Mouse (Mus musculus) forebrain, embryonic 16.5 days (tissue): ENCODE measurements around the gene Pwwp2b. TPM values are rescaled to one million over a fixed set of nuclear protein-coding genes. Genes with fewer than 3 reads are reported as not detected.

ENCODE experiments used
- ATAC-seq: fragments of 200-750 bp; cut with Nextera tagmentation; 2 replicates; pipeline ENCODE4 v1.8.0; 2017; ENCODE audit warnings: mild to moderate bottlenecking, moderate library complexity
- H3K27ac ChIP-seq: fragments of 300-500 bp; sonication (generic); 2 replicates; pipeline ENCODE4 v1.5.1; 2014; ENCODE audit warnings: low read length, control low read depth
- H3K27me3 ChIP-seq: fragments of 300-500 bp; sonication (generic); replicated peaks from 2 replicates; pipeline ENCODE4 v1.6.1; 2014; ENCODE audit warnings: low read length; ENCODE audit not compliant: control insufficient read depth, insufficient read depth
- H3K36me3 ChIP-seq: fragments of 300-500 bp; sonication (generic); 2 replicates; pipeline ENCODE4 v1.6.1; 2014; ENCODE audit not compliant: control insufficient read depth, insufficient read depth
- H3K4me1 ChIP-seq: fragments of 300-500 bp; sonication (generic); replicated peaks from 2 replicates; pipeline ENCODE4 v1.6.1; 2014; ENCODE audit warnings: low read length; ENCODE audit not compliant: control insufficient read depth, insufficient read depth
- H3K4me2 ChIP-seq: fragments of 300-500 bp; sonication (generic); 2 replicates; pipeline ENCODE4 v1.6.1; 2014; ENCODE audit warnings: mild to moderate bottlenecking, low read length, control low read depth
- H3K4me3 ChIP-seq: fragments of 300-500 bp; sonication (generic); replicated peaks from 2 replicates; pipeline ENCODE4 v1.5.1; 2014; ENCODE audit warnings: mild to moderate bottlenecking, low read length, control low read depth
- H3K9ac ChIP-seq: fragments of 300-500 bp; sonication (generic); replicated peaks from 2 replicates; pipeline ENCODE4 v1.6.1; 2014; ENCODE audit warnings: low read depth, low read length, control low read depth
- H3K9me3 ChIP-seq: fragments of 300-500 bp; sonication (generic); 2 replicates; pipeline ENCODE4 v1.6.1; 2016; ENCODE audit warnings: low read length; ENCODE audit not compliant: control insufficient read depth
- WGBS: fragments of 180-500 bp; shearing (Covaris S2); extraction: QIAGEN DNeasy Blood & Tissue Kit; methylation state at CpG from one replicate; pipeline ENCODE4 v1.1.7; 2014; 5-methylcytosine and 5-hydroxymethylcytosine counted together
- polyA plus RNA-seq: library from polyadenylated mRNA; unstranded; fragments of >200 nt; fragmentation: Nextera tagmentation; extraction: Ambion mirVana; gene quantifications from 2 replicates; pipeline ENCODE4 v1.2.1, GENCODE M21; 2015

The Pwwp2b gene
- polyA plus RNA-seq, 1 experiment from 2014 or later, result 7.7 TPM

DNA sequence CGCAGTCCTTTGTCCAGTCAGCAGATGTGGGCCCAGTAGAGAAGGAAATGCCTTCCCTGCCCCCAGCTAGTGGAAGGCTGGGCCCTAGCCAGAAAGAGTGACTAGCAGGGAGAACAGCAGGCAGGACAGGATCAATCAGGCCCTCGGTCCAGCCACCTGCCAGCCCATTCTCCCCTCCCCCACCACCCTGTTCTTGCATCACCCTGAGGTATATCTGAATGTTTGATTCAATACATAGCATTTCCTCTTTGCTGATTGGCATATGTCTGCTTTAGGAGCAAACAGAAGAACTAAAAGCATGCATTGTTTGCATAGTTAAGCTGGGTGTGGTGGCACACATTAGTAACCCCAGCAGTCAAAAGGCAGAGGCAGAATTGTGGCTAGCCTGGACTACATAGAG lies 32.9 kb downstream of the Pwwp2b start:
- H3K9me3 ChIP-seq, result no peaks in the 10 kb centered on the region
- H3K4me2 ChIP-seq, result no peak overlapping the region
- WGBS, result 33% methylated on average over 2 of the region's 2 CpGs
- no peaks in the 10 kb centered on the region for H3K27me3 ChIP-seq
- ATAC-seq, result no peak
- no peak overlapping the region for H3K4me3 ChIP-seq
- no peak overlapping the region for H3K27ac ChIP-seq
- no peak overlapping the region for H3K9ac ChIP-seq
- peaks cover 7% of the 10 kb centered on the region for H3K4me1 ChIP-seq
- H3K36me3 ChIP-seq, result no peaks in the 10 kb centered on the region

DNA sequence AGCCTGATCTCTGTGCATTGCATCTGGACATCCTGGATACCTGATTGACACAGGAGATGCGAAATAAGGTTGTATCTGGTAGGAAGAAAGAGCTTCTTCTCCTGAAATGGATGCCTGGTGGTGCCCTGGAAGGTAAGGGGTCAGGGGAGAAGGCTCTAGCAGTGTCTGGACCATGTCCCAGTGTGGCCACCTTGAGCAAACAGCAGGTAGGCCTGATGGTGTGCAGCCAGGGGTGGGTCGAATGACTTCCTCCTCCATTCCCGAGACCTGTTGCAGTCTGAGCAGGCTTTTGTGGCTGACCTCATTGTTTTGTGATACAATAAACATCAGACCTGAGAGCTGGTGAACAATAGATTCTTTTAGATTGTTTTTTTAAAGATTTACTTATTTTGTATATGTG lies 33.8 kb downstream of the Pwwp2b start:
- H3K27ac ChIP-seq, result no peak overlapping the region
- H3K27me3 ChIP-seq, result no peaks in the 10 kb centered on the region
- no peak overlapping the region for H3K9ac ChIP-seq
- H3K9me3 ChIP-seq, result no peaks in the 10 kb centered on the region
- H3K4me2 ChIP-seq, result no peak overlapping the region
- H3K4me3 ChIP-seq, result no peak overlapping the region
- ATAC-seq, result no peak
- no peaks in the 10 kb centered on the region for H3K36me3 ChIP-seq
- H3K4me1 ChIP-seq, result peaks cover 4% of the 10 kb centered on the region; the same call in 1 of the 2 replicates
- WGBS, result 69% methylated on average over 3 of the region's 3 CpGs

DNA sequence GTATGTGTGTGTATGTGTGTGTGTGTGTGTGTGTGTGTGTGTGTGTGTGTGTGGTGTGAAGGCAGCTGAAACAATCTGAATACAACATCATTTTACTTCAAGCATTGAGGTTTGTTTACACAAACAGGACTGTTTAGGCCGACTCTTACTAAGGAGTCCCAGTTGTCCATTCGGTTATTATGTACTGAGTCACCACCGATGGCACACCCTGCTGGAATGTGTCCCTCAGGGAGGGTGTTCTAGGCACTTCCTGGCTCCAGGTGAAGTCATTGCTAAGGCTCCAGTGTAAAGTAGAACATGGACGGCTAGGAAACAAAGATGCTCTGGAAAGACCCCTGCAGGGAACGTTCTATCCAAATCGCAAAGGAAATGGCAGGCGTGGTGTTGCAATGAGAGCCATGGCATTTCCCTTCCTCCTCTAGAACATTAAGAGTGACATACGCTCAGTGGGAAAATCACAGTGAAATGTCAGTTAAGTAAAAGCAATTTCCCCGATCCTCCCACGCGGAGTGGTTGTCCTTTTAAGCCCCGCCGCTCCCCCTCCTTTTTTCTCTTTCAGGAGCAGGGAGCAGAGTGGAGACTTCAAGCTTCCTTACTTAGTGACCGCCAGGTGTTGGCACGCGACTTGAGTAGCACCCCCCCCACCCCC lies 37.1 kb downstream of the Pwwp2b start:
- no peaks in the 10 kb centered on the region for H3K36me3 ChIP-seq
- H3K9me3 ChIP-seq, result no peaks in the 10 kb centered on the region
- no peaks in the 10 kb centered on the region for H3K27me3 ChIP-seq
- no peak for ATAC-seq
- no peaks in the 10 kb centered on the region for H3K4me1 ChIP-seq
- H3K4me2 ChIP-seq, result no peak overlapping the region
- H3K4me3 ChIP-seq, result no peak overlapping the region
- 75% methylated on average over 16 of the region's 16 CpGs for WGBS
- H3K9ac ChIP-seq, result no peak overlapping the region
- H3K27ac ChIP-seq, result no peak overlapping the region

DNA sequence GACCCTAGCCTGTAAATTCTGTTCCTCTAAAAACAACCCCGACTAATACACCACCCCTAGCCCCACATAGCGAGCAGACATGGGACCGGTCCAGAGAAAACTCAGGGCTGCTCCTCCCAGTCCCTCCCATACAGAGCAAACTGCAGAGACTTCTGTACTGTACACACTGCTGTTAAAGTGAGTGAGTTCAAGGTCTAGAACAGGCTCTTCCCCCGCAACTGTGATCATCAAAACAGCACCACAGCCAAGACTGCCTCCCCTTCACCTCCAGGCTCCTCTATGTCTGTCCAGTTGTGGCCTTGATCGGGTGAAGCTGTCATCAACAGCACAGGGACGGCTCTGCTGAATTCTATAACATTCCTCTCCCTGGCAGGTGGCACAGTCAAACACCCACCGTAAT lies 40.3 kb downstream of the Pwwp2b start:
- no peak overlapping the region for H3K4me2 ChIP-seq
- H3K4me3 ChIP-seq, result no peak overlapping the region
- no peaks in the 10 kb centered on the region for H3K27me3 ChIP-seq
- no peak overlapping the region for H3K27ac ChIP-seq
- no peaks in the 10 kb centered on the region for H3K9me3 ChIP-seq
- H3K36me3 ChIP-seq, result no peaks in the 10 kb centered on the region
- no peaks in the 10 kb centered on the region for H3K4me1 ChIP-seq
- H3K9ac ChIP-seq, result no peak overlapping the region
- ATAC-seq, result no peak
- WGBS, result 80% methylated on average over 7 of the region's 7 CpGs

DNA sequence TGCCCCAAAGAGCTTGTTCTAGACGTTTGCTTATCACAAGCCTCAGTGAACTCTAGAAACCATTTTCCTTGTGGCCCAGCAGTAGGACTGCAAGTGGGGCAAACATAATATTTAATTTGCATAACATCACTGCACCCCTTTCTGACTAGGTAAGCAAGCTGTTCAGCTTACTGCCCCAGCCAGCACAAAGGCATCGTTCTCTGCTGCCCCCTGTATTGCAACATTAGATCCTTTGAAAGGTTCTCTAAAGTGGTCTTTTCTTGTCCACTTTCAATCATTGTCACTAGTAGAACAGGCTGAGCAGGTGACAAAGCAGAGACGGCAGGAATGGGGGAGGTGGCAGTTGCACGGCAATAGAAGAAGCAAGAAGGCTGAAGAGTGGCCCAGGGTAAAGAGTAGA lies 45.1 kb downstream of the Pwwp2b start:
- Histone ChIP-seq H3K9ac (no peak overlapping the region), H3K27ac (no peak overlapping the region), H3K4me2 (no peak overlapping the region), H3K4me3 (no peak overlapping the region), H3K4me1 (no peaks in the 10 kb centered on the region), H3K36me3 (no peaks in the 10 kb centered on the region), H3K9me3 (no peaks in the 10 kb centered on the region), H3K27me3 (no peaks in the 10 kb centered on the region)
- no peak for ATAC-seq
- 35% methylated on average over 4 of the region's 4 CpGs for WGBS

DNA sequence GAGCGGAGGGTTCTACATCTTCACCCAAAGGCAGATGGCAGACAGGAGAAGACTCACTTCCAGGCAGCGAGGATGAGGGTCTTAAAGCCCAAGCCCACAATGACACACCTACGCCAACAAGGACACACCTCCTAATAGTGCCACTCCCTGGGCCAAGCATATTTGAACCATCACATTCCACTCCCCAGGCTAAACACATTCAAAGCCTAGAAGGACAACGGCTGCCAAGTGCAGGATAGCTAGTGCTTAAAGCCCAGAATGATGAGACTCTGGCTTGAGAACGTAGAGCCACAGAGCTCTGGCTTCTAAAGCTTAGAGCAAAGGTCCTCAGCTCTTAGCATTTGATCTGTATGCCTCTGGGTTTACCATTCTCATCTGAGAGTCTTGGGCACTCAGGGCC lies 45.8 kb downstream of the Pwwp2b start:
- WGBS, result 92% methylated on average over 5 of the region's 5 CpGs

DNA sequence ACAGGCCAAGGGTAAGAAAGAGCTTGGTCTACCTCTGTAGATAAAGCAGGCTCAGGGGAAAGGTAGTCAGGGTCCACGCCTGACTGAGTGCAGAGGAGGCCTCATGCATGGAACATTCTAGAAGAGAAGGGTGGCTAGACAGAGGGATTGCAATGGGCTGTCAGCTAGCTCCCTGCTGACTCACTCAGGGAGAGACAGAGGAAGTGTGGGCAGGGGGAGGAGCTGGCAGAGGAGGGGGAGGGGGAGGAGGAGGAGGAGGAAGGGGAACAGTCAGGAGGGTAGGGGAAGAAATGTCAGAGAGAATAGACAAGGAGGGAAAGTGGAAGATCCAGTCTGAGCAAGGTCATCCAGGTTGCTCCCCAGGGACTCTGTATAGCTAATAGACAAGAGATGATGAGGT lies 47.4 kb downstream of the Pwwp2b start:
- Histone ChIP-seq H3K4me2 (no peak overlapping the region), H3K4me3 (no peak overlapping the region), H3K36me3 (no peaks in the 10 kb centered on the region), H3K9ac (no peak overlapping the region), H3K27ac (no peak overlapping the region), H3K4me1 (0 out of 2 replicates have a peak, but pooled peaks cover 2% of the 10 kb centered on the region), H3K27me3 (no peaks in the 10 kb centered on the region), H3K9me3 (no peaks in the 10 kb centered on the region)
- WGBS, result 63% methylated on average over 1 of the region's 1 CpGs
- no peak for ATAC-seq

More for the DNA sequence above, 45.8 kb downstream of the Pwwp2b start:
- no peaks in the 10 kb centered on the region for H3K36me3 ChIP-seq
- ATAC-seq, result no peak
- H3K4me2 ChIP-seq, result no peak overlapping the region
- no peak overlapping the region for H3K4me3 ChIP-seq
- no peaks in the 10 kb centered on the region for H3K9me3 ChIP-seq
- H3K4me1 ChIP-seq, result no peaks in the 10 kb centered on the region
- H3K27me3 ChIP-seq, result no peaks in the 10 kb centered on the region
- H3K9ac ChIP-seq, result no peak overlapping the region
- H3K27ac ChIP-seq, result no peak overlapping the region

DNA sequence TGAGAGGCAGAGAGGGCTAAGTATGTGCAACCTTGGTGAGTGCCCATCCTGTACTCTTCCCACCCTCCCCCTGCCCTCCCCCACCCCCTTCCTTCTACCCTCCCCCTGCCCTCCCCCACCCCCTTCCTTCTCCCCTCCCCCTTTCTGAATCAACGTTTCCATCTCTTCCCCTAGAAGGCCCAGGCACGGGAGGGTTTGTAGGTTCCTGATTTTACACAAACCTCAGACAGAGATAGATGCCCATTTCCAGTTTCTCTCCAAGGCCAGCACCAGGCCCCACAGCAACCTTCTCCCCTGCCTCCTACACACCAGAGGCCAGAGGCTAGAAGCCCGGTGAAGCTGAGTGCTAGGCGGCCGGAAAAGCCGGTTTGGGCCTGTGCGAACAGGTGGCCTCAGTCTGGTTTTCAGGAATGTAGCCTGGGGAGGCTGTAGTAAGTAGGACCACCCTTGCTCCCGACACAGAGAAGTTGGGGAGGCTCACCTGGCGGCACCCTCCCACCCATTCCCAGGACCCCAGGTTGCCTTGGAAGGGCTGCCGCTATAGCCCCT lies 48.3 kb downstream of the Pwwp2b start:
- no peak overlapping the region for H3K4me3 ChIP-seq
- WGBS, result 76% methylated on average over 9 of the region's 10 CpGs
- no peak overlapping the region for H3K4me2 ChIP-seq
- no peaks in the 10 kb centered on the region for H3K27me3 ChIP-seq
- ATAC-seq, result no peak
- no peak overlapping the region for H3K9ac ChIP-seq
- no peak overlapping the region for H3K27ac ChIP-seq
- no peaks in the 10 kb centered on the region for H3K36me3 ChIP-seq
- H3K4me1 ChIP-seq, result 0 out of 2 replicates have a peak, but pooled peaks cover 2% of the 10 kb centered on the region
- no peaks in the 10 kb centered on the region for H3K9me3 ChIP-seq

DNA sequence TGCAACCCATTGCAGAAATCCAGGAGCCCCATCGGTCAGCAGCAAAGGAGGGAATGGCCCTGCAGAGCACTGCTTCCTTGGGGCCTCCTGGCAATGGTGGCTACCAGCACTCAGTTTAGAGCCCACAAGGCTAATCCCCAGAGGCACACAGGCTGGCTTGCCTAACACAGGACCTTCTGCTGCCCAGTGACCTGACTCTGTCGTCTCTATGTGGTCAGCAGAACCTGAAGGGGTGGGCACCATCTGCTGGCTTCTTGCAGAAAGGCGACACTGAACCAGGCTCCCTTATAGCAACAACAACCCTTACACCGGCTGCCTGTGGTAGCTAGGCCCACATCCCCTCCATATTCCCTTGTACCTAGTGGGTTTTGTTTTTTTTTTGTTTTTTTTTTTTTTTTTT lies 50.2 kb downstream of the Pwwp2b start:
- H3K9ac ChIP-seq, result no peak overlapping the region
- no peak overlapping the region for H3K4me3 ChIP-seq
- H3K4me1 ChIP-seq, result 0 out of 2 replicates have a peak, but pooled peaks cover 2% of the 10 kb centered on the region
- no peak overlapping the region for H3K27ac ChIP-seq
- no peaks in the 10 kb centered on the region for H3K36me3 ChIP-seq
- WGBS, result 46% methylated on average over 4 of the region's 4 CpGs
- no peak overlapping the region for H3K4me2 ChIP-seq
- ATAC-seq, result no peak
- H3K9me3 ChIP-seq, result no peaks in the 10 kb centered on the region
- H3K27me3 ChIP-seq, result 0 out of 2 replicates have a peak, but pooled peaks cover 2% of the 10 kb centered on the region
